Mouse (Mus musculus) G1E (cell line): ENCODE results near the gene Tpcn1.

ENCODE experiments used
- CTCF ChIP-seq: IDR thresholded peaks from 2 replicates; pipeline ENCODE4 v1.5.1; 2012; ENCODE audit warnings: low read depth, low read length, inconsistent platforms, mixed read lengths
- GATA1 ChIP-seq: IDR thresholded peaks from 2 replicates; pipeline ENCODE4 v1.6.1; 2012; ENCODE audit warnings: borderline replicate concordance, low read length, inconsistent platforms, mixed read lengths
- TAL1 ChIP-seq: conservative IDR thresholded peaks from 2 replicates; pipeline ENCODE4 v1.6.1; 2012; ENCODE audit warnings: low read depth, low read length, inconsistent platforms, mixed read lengths

GRCm38 (mm10) chr5:120612822-120613604 is 24.5 kb upstream of the Tpcn1 start:
- TF ChIP-seq CTCF, result no peak
- TF ChIP-seq TAL1, result no peak
- no peak for TF ChIP-seq GATA1
